Mouse (Mus musculus) forebrain, embryonic 10.5 days (tissue): ENCODE measurements around the gene Zfp827. TPM values are rescaled to one million over a fixed set of nuclear protein-coding genes. Genes with fewer than 3 reads are reported as not detected.

Experiments
- DNase-seq: peaks from one replicate; pipeline ENCODE4 v3.0.0-alpha.2; 2017; ENCODE audit warnings: low spot score; ENCODE audit errors: extremely low spot score
- H3K27ac ChIP-seq: fragments of 300-500 bp; sonication (generic); 2 replicates; pipeline ENCODE4 v1.5.1; 2016; ENCODE audit warnings: mild to moderate bottlenecking
- H3K27me3 ChIP-seq: fragments of 300-500 bp; sonication (generic); 2 replicates; pipeline ENCODE4 v1.6.1; 2016; ENCODE audit warnings: mild to moderate bottlenecking; ENCODE audit not compliant: poor library complexity, severe bottlenecking
- H3K36me3 ChIP-seq: fragments of 300-500 bp; sonication (generic); replicated peaks from 2 replicates; pipeline ENCODE4 v1.6.1; 2016; ENCODE audit warnings: mild to moderate bottlenecking, moderate library complexity
- H3K4me1 ChIP-seq: fragments of 300-500 bp; sonication (generic); 2 replicates; pipeline ENCODE4 v1.6.1; 2016
- H3K4me3 ChIP-seq: fragments of 300-500 bp; sonication (generic); 2 replicates; pipeline ENCODE4 v1.5.1; 2016; ENCODE audit warnings: mild to moderate bottlenecking, moderate library complexity
- H3K9me3 ChIP-seq: fragments of 300-500 bp; sonication (generic); 2 replicates; pipeline ENCODE4 v1.6.1; 2016; ENCODE audit warnings: mild to moderate bottlenecking, moderate library complexity
- WGBS: fragments of 180-500 bp; shearing (Covaris S2); methylation state at CpG from one replicate; pipeline ENCODE4 v1.1.7; 2016; 5-methylcytosine and 5-hydroxymethylcytosine counted together
- polyA plus RNA-seq: library from polyadenylated mRNA; unstranded; fragments of >200 nt; fragmentation: Nextera tagmentation; extraction: Ambion mirVana; gene quantifications from 2 replicates; pipeline ENCODE4 v1.2.1, GENCODE M21; 2016

The Zfp827 gene
- polyA plus RNA-seq, 1 experiment from 2014 or later: 7.7 TPM

- Histone ChIP-seq H3K9me3 (no peaks in the 10 kb centered on the region; the same call in 1 of the 2 replicates), H3K4me1 (peaks cover 21% of the 10 kb centered on the region), H3K27me3 (no peaks in the 10 kb centered on the region), H3K4me3 (no peak overlapping the region), H3K36me3 (no peaks in the 10 kb centered on the region), H3K27ac (no peak overlapping the region)
- WGBS: 90% methylated on average over 7 of the region's 7 CpGs
- DNase-seq: no peak
Observed at GRCm38 (mm10) chr8:79225586-79225985, 197.3 kb downstream of the Zfp827 start.

GRCm38 (mm10) chr8:79226046-79226445, 197.8 kb downstream of the Zfp827 start:
- Histone ChIP-seq H3K36me3 (no peaks in the 10 kb centered on the region), H3K4me3 (no peak overlapping the region), H3K27ac (no peak overlapping the region), H3K27me3 (no peaks in the 10 kb centered on the region), H3K4me1 (peaks cover 21% of the 10 kb centered on the region), H3K9me3 (no peaks in the 10 kb centered on the region; the same call in 1 of the 2 replicates)
- DNase-seq: no peak
- WGBS: 95% methylated on average over 3 of the region's 3 CpGs

- H3K27me3 ChIP-seq: no peaks in the 10 kb centered on the region
- H3K36me3 ChIP-seq: no peaks in the 10 kb centered on the region
- no peak overlapping the region for H3K27ac ChIP-seq
- 85% methylated on average over 4 of the region's 4 CpGs for WGBS
- DNase-seq: no peak
- peaks cover 18% of the 10 kb centered on the region for H3K4me1 ChIP-seq
- H3K4me3 ChIP-seq: no peak overlapping the region
- H3K9me3 ChIP-seq: no peaks in the 10 kb centered on the region; the same call in 1 of the 2 replicates
Observed at GRCm38 (mm10) chr8:79227194-79227593, 199.0 kb downstream of the Zfp827 start.

GRCm38 (mm10) chr8:79227916-79228315, 199.7 kb downstream of the Zfp827 start:
- 94% methylated on average over 3 of the region's 3 CpGs for WGBS
- H3K27me3 ChIP-seq: no peaks in the 10 kb centered on the region
- H3K9me3 ChIP-seq: no peaks in the 10 kb centered on the region; the same call in 1 of the 2 replicates
- H3K4me3 ChIP-seq: no peak overlapping the region
- DNase-seq: no peak
- no peaks in the 10 kb centered on the region for H3K36me3 ChIP-seq
- H3K27ac ChIP-seq: no peak overlapping the region
- H3K4me1 ChIP-seq: peaks cover 11% of the 10 kb centered on the region

- DNase-seq: no peak
- no peak overlapping the region for H3K4me3 ChIP-seq
- H3K36me3 ChIP-seq: no peaks in the 10 kb centered on the region
- H3K4me1 ChIP-seq: peaks cover 2% of the 10 kb centered on the region
- 93% methylated on average over 8 of the region's 8 CpGs for WGBS
- H3K27me3 ChIP-seq: no peaks in the 10 kb centered on the region
- no peaks in the 10 kb centered on the region; the same call in 1 of the 2 replicates for H3K9me3 ChIP-seq
- H3K27ac ChIP-seq: no peak overlapping the region
Observed at GRCm38 (mm10) chr8:79229266-79229888, 201.1 kb downstream of the Zfp827 start.

GRCm38 (mm10) chr8:79239320-79239719, 211.1 kb downstream of the Zfp827 start:
- H3K27me3 ChIP-seq: no peaks in the 10 kb centered on the region
- H3K9me3 ChIP-seq: no peaks in the 10 kb centered on the region
- no peak overlapping the region for H3K4me3 ChIP-seq
- H3K4me1 ChIP-seq: no peaks in the 10 kb centered on the region
- 91% methylated on average over 3 of the region's 3 CpGs for WGBS
- H3K36me3 ChIP-seq: no peaks in the 10 kb centered on the region
- DNase-seq: no peak
- no peak overlapping the region for H3K27ac ChIP-seq

GRCm38 (mm10) chr8:79239996-79240395, 211.8 kb downstream of the Zfp827 start:
- 88% methylated on average over 7 of the region's 7 CpGs for WGBS
- H3K36me3 ChIP-seq: no peaks in the 10 kb centered on the region

More at GRCm38 (mm10) chr8:79239996-79240395, 211.8 kb downstream of the Zfp827 start:
- Histone ChIP-seq H3K9me3 (no peaks in the 10 kb centered on the region), H3K4me1 (no peaks in the 10 kb centered on the region), H3K4me3 (no peak overlapping the region), H3K27me3 (no peaks in the 10 kb centered on the region), H3K27ac (no peak overlapping the region)
- DNase-seq: no peak

Other genes with a start within 250 kb of the Zfp827 start
- gene Lsm6, start 207.3 kb upstream of the Zfp827 start, polyA plus RNA-seq: 297 and 298 TPM in 2 replicates
- not detected in 2 replicates for gene 1700011L22Rik, start 220.1 kb downstream of the Zfp827 start, polyA plus RNA-seq